Mouse (Mus musculus) kidney, embryonic 14.5 days (tissue): ENCODE measurements around the gene Selenof. TPM values are rescaled to one million over a fixed set of nuclear protein-coding genes. Genes with fewer than 3 reads are reported as not detected.

Source experiments
- ATAC-seq: fragments of 200-750 bp; cut with Nextera tagmentation; 2 replicates; pipeline ENCODE4 v1.8.0; 2017; ENCODE audit warnings: moderate number of reproducible peaks, mild to moderate bottlenecking, moderate TSS enrichment, moderate library complexity; ENCODE audit not compliant: low FRiP score, low TSS enrichment
- H3K27ac ChIP-seq: fragments of 300-500 bp; sonication (generic); 2 replicates; pipeline ENCODE4 v1.5.1; 2014; ENCODE audit warnings: low read depth, mild to moderate bottlenecking, low read length, moderate library complexity, mixed read lengths
- H3K27me3 ChIP-seq: fragments of 300-500 bp; sonication (generic); 2 replicates; pipeline ENCODE4 v1.6.1; 2014; ENCODE audit warnings: mild to moderate bottlenecking, low read length; ENCODE audit not compliant: control insufficient read depth, insufficient read depth
- H3K36me3 ChIP-seq: fragments of 300-500 bp; sonication (generic); 2 replicates; pipeline ENCODE4 v1.6.1; 2014; ENCODE audit warnings: low read length, mixed read lengths; ENCODE audit not compliant: control insufficient read depth, insufficient read depth
- H3K4me1 ChIP-seq: fragments of 300-500 bp; sonication (generic); 2 replicates; pipeline ENCODE4 v1.6.1; 2014; ENCODE audit warnings: low read length, mixed read lengths; ENCODE audit not compliant: control insufficient read depth, insufficient read depth
- H3K4me2 ChIP-seq: fragments of 300-500 bp; sonication (generic); replicated peaks from 2 replicates; pipeline ENCODE4 v1.6.1; 2014; ENCODE audit warnings: low read depth, mild to moderate bottlenecking, low read length
- H3K4me3 ChIP-seq: fragments of 300-500 bp; sonication (generic); 2 replicates; pipeline ENCODE4 v1.5.1; 2014; ENCODE audit warnings: mild to moderate bottlenecking, low read length
- H3K9ac ChIP-seq: fragments of 300-500 bp; sonication (generic); 2 replicates; pipeline ENCODE4 v1.6.1; 2014; ENCODE audit warnings: low read depth, mild to moderate bottlenecking, low read length, moderate library complexity
- H3K9me3 ChIP-seq: fragments of 300-500 bp; sonication (generic); 2 replicates; pipeline ENCODE4 v1.6.1; 2016; ENCODE audit warnings: low read length; ENCODE audit not compliant: control insufficient read depth
- WGBS: fragments of 180-500 bp; shearing (Covaris S2); extraction: QIAGEN DNeasy Blood & Tissue Kit; methylation state at CpG from one replicate; pipeline ENCODE4 v1.1.7; 2014; 5-methylcytosine and 5-hydroxymethylcytosine counted together
- polyA plus RNA-seq: library from polyadenylated mRNA; unstranded; fragments of >200 nt; fragmentation: Nextera tagmentation; extraction: Ambion mirVana; gene quantifications from 2 replicates; pipeline ENCODE4 v1.2.1, GENCODE M21; 2014

Gene Selenof
- polyA plus RNA-seq, 1 experiment from 2014 or later, result 515 TPM

DNA sequence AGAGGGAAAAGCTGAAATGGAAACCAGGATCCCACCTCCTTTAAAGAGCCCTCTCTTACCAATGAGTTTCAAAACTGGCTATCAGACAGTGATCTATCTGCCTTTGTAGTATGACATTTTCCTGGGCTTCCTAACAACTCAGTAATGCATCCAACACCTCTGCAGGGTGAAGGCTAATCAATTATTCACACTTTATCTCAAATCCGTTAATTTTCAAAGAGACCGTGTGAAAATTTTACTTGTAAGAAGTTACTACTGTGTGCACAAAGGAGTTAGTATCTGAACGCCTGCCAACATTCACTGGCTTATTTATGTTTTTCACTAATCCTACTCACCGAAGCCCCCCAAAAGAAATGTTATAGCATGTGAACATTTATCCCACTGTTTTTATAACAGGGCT is 24.3 kb upstream of the Selenof start:
- H3K27me3 ChIP-seq, result no peaks in the 10 kb centered on the region
- H3K4me3 ChIP-seq, result no peak overlapping the region
- H3K36me3 ChIP-seq, result no peaks in the 10 kb centered on the region
- no peaks in the 10 kb centered on the region for H3K9me3 ChIP-seq
- 48% methylated on average over 4 of the region's 4 CpGs for WGBS
- ATAC-seq, result no peak
- no peak overlapping the region for H3K27ac ChIP-seq
- no peaks in the 10 kb centered on the region for H3K4me1 ChIP-seq
- H3K4me2 ChIP-seq, result no peak overlapping the region
- H3K9ac ChIP-seq, result no peak overlapping the region

DNA sequence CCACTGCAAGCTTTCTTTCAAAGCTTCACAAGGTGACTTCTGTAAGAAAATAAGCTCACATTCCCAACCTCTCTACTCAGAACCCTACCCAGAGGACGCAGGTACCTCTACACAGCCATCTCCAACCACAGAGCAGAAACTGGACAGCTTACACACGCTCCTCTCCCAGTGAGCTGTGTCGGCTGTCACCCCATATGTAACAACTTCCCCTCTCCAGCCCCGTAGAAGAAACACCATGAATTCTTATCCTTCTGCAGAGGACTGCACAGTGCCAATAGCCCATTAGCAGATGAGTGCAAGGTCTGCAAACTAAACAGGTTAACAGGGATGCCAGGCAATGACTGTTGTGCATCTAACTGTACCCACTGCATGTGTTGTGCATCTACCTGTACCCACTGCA is 23.6 kb upstream of the Selenof start:
- no peak overlapping the region for H3K4me2 ChIP-seq
- H3K4me1 ChIP-seq, result no peaks in the 10 kb centered on the region
- WGBS, result 38% methylated on average over 4 of the region's 4 CpGs
- no peak for ATAC-seq
- H3K27me3 ChIP-seq, result no peaks in the 10 kb centered on the region
- no peak overlapping the region for H3K4me3 ChIP-seq
- no peaks in the 10 kb centered on the region for H3K36me3 ChIP-seq
- no peak overlapping the region for H3K27ac ChIP-seq
- no peak overlapping the region for H3K9ac ChIP-seq
- H3K9me3 ChIP-seq, result no peaks in the 10 kb centered on the region

DNA sequence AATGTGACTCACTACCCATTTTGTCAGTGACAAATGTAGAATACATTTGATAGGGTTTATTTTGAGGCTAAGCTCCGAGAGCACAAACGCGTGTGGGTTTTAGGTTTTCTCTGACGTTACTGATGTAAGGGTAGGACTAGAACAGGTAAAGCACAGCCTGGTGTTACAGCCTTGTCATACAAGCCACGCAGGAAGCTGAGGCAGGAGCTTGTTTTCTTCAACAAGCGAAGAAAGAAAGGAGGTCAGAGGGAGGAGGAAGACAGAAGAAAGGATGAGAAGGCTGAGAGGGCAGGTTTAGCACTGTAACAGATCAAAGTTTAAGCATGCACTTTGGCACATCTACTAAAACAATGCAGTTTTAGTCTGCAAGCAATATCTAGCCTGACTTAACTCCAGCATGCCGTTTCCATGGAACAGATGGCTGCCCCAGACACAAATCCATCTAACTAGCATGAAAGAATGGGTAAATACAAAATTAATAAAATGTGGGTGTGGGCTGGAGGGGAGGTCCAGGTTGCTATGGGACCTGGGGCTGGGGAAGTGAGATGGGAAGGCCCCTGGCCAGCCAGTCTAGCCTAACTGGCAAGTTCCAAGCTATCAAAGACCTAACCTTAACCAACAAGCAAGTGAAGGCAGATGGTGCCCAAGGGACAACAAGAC is 21.8 kb upstream of the Selenof start:
- Histone ChIP-seq H3K4me1 (no peaks in the 10 kb centered on the region), H3K9ac (no peak overlapping the region), H3K4me3 (no peak overlapping the region), H3K9me3 (no peaks in the 10 kb centered on the region), H3K4me2 (no peak overlapping the region), H3K27ac (no peak overlapping the region), H3K27me3 (no peaks in the 10 kb centered on the region), H3K36me3 (no peaks in the 10 kb centered on the region)
- 88% methylated on average over 7 of the region's 7 CpGs for WGBS
- no peak for ATAC-seq

- Histone ChIP-seq H3K4me2 (no peak overlapping the region), H3K9ac (no peak overlapping the region), H3K27me3 (no peaks in the 10 kb centered on the region), H3K4me3 (no peak overlapping the region), H3K4me1 (no peaks in the 10 kb centered on the region), H3K36me3 (no peaks in the 10 kb centered on the region), H3K27ac (no peak overlapping the region), H3K9me3 (no peaks in the 10 kb centered on the region)
- WGBS, result 92% methylated on average over 5 of the region's 5 CpGs
- no peak for ATAC-seq
These were observed 20.1 kb upstream of the Selenof start for GRCm38 (mm10) chr3:144550036-144550435.

DNA sequence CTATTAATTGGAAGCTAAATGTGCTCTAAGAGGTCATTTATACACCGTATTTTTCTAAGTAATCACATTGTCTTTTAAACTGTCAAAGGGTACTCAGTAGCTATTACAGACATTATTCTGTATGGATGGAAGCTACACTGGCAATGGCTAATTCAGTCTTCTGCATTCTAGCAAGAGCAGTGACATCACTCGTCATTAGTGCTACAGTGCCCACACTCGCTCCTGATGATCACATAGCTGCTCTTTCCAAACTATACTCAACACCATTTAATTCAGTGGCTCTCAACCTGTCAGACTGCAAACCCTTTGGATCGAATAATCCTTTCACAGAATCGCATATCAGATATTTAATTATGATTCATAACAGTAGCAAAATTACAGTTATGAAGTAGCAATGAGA is 19.4 kb upstream of the Selenof start:
- no peaks in the 10 kb centered on the region for H3K4me1 ChIP-seq
- 90% methylated on average over 5 of the region's 5 CpGs for WGBS
- ATAC-seq, result no peak
- H3K27ac ChIP-seq, result no peak overlapping the region
- no peak overlapping the region for H3K4me2 ChIP-seq
- H3K36me3 ChIP-seq, result no peaks in the 10 kb centered on the region
- no peaks in the 10 kb centered on the region for H3K9me3 ChIP-seq
- H3K9ac ChIP-seq, result no peak overlapping the region
- H3K27me3 ChIP-seq, result no peaks in the 10 kb centered on the region
- no peak overlapping the region for H3K4me3 ChIP-seq

- Histone ChIP-seq H3K36me3 (no peaks in the 10 kb centered on the region), H3K27me3 (no peaks in the 10 kb centered on the region), H3K4me2 (no peak overlapping the region), H3K27ac (no peak overlapping the region), H3K4me1 (no peaks in the 10 kb centered on the region), H3K9ac (no peak overlapping the region), H3K9me3 (no peaks in the 10 kb centered on the region), H3K4me3 (no peak overlapping the region)
- ATAC-seq, result no peak
- WGBS, result 55% methylated on average over 4 of the region's 4 CpGs
These were observed 18.7 kb upstream of the Selenof start for GRCm38 (mm10) chr3:144551416-144551815.

- Histone ChIP-seq H3K4me2 (no peak overlapping the region), H3K27me3 (no peaks in the 10 kb centered on the region), H3K4me3 (no peak overlapping the region), H3K27ac (no peak overlapping the region), H3K4me1 (peaks cover 13% of the 10 kb centered on the region; the same call in 1 of the 2 replicates), H3K9ac (no peak overlapping the region), H3K36me3 (no peaks in the 10 kb centered on the region), H3K9me3 (no peaks in the 10 kb centered on the region)
- WGBS, result 53% methylated on average over 7 of the region's 7 CpGs
- ATAC-seq, result no peak
These were observed 16.2 kb upstream of the Selenof start for GRCm38 (mm10) chr3:144553942-144554341.

- no peaks in the 10 kb centered on the region for H3K9me3 ChIP-seq
- H3K4me3 ChIP-seq, result no peak overlapping the region
- no peak overlapping the region for H3K4me2 ChIP-seq
- ATAC-seq, result no peak
- H3K36me3 ChIP-seq, result no peaks in the 10 kb centered on the region
- WGBS, result 66% methylated on average over 9 of the region's 9 CpGs
- peaks cover 13% of the 10 kb centered on the region; the same call in 1 of the 2 replicates for H3K4me1 ChIP-seq
- H3K27me3 ChIP-seq, result no peaks in the 10 kb centered on the region
- H3K9ac ChIP-seq, result no peak overlapping the region
- H3K27ac ChIP-seq, result no peak overlapping the region
These were observed 15.6 kb upstream of the Selenof start for GRCm38 (mm10) chr3:144554503-144554902.

- Histone ChIP-seq H3K9ac (no peak overlapping the region), H3K9me3 (no peaks in the 10 kb centered on the region), H3K4me3 (no peak overlapping the region), H3K27me3 (no peaks in the 10 kb centered on the region), H3K4me1 (peaks cover 13% of the 10 kb centered on the region; the same call in 1 of the 2 replicates), H3K27ac (no peak overlapping the region), H3K36me3 (no peaks in the 10 kb centered on the region), H3K4me2 (no peak overlapping the region)
- ATAC-seq, result no peak
- WGBS, result 96% methylated on average over 7 of the region's 7 CpGs
These were observed 15.0 kb upstream of the Selenof start for GRCm38 (mm10) chr3:144555144-144555543.
